Mouse (Mus musculus): ENCODE data around the gene Fkbp9. TPM values are rescaled to one million over a fixed set of nuclear protein-coding genes. Genes with fewer than 3 reads are reported as not detected.
"Not testable (repeated sequence)": the region's sequence is repeated elsewhere in the genome, so short reads cannot be mapped to it uniquely, and the experiment has no call there.

Gene Fkbp9
- polyA plus RNA-seq, 1 experiment, result 91.9 TPM

DNA sequence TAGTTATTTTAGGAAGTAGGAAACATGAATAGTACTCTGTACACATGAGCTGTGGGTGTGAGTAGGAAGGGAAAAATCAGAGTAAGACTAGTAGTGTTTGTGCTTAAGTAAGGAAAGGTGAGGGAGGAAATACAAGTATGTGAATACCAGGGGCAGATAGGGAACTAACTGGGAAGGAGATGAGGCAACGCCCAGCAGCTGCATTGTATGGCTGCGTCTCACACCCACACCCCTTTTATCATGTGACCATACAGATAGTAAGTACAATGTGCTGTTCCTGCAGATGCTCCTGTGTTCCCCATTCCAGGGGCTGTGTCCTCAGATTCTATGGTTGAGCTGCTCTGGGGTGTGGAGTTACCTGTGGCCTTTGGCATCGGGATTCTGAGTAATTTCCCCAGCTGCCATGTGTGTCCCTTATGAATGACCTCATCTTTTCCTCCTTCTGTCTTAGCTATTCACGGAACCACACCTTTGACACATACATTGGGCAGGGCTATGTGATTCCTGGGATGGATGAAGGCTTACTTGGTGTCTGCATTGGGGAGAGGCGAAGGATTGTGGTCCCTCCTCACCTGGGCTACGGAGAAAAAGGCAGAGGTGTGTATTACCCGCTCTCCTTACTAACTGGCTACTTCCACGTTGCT lies 28.5 kb downstream of the Fkbp9 start:
- no peak for TF ChIP-seq CTCF (IDR thresholded peaks at IDR 0.05; ENCODE audit: insufficient read depth, low read length)
- TF ChIP-seq POLR2A (IDR thresholded peaks at IDR 0.05; ENCODE audit: borderline replicate concordance, extremely low read depth, low read depth, low read length), result no peak
- WGBS, result 79% methylated on average over 8 of the region's 8 CpGs
- H3K4me3 ChIP-seq (replicated peaks; ENCODE audit: extremely low read depth, low read depth, low read length), result no peak overlapping the region
- H3K4me1 ChIP-seq (ENCODE audit: control insufficient read depth, insufficient read depth, low read length), result no peaks in the 10 kb centered on the region
- no peak for DNase-seq

DNA sequence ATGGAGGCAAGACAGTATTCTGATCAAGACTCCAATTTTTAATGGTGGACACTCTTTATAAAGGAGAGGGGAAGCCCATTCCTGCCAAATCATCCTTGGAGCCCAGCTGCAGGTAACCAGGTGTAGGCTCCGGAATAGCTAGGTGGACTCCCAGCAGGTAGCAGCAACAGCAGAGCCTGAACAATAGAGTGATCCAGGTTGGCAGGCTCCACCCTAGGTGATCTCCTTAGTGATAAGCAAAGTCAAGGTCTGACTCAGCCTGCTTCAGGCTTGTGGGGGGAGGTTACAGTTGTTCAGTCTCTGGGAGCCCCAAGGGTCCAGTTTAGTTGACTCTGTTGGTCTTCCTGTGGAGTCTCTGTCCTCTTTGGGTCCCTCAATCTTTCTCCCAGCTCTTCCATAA lies 35.0 kb downstream of the Fkbp9 start:
- 100% methylated on average over 1 of the region's 1 CpGs for WGBS
- not testable (repeated sequence) for DNase-seq; H3K4me3 ChIP-seq (replicated peaks; ENCODE audit: extremely low read depth, low read depth, low read length); H3K4me1 ChIP-seq (ENCODE audit: control insufficient read depth, insufficient read depth, low read length)

DNA sequence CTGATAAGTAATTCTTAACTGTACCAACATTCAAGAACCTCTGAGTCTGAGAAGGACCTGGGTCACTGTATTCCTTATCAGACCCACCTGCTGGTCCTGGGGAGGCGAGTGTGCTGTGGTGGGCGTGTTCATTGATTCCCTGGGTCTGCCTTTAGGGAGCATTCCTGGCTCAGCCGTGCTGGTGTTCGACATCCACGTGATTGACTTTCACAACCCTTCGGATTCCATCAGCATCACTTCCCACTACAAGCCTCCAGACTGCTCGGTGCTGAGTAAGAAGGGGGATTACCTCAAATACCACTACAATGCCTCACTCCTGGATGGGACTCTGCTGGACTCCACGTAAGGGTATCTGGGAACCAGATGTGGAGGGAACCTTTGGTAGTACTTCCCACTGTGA lies 36.7 kb downstream of the Fkbp9 start:
- no peak for DNase-seq
- Histone ChIP-seq H3K4me1 (ENCODE audit: control insufficient read depth, insufficient read depth, low read length) (no peaks in the 10 kb centered on the region), H3K4me3 (replicated peaks; ENCODE audit: extremely low read depth, low read depth, low read length) (no peak overlapping the region)
- WGBS, result 78% methylated on average over 8 of the region's 8 CpGs
- no peak for TF ChIP-seq POLR2A (IDR thresholded peaks at IDR 0.05; ENCODE audit: borderline replicate concordance, extremely low read depth, low read depth, low read length)
- TF ChIP-seq CTCF (IDR thresholded peaks at IDR 0.05; ENCODE audit: insufficient read depth, low read length), result no peak

DNA sequence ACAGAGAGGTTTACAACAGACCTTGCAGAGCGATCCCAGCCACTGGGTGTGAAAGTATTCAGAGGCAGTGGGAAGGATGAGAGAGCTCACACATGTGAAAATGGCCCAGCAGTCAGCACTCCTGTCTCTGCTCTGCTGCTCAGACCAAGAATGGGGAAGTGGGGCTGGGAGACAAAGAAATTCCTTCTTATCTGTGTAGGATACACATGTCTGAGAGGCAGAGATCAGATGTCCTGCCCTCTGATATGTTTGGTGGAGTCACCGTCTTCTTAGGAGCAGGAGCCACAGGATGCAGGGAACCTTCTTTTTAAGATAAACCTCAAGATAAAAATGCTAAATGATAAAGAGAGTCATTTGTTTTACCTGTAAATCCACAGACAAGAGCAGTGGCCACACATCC lies 38.2 kb downstream of the Fkbp9 start:
- Histone ChIP-seq H3K4me1 (ENCODE audit: control insufficient read depth, insufficient read depth, low read length) (no peaks in the 10 kb centered on the region), H3K4me3 (replicated peaks; ENCODE audit: extremely low read depth, low read depth, low read length) (no peak overlapping the region)
- WGBS, result 68% methylated on average over 2 of the region's 2 CpGs
- TF ChIP-seq POLR2A (IDR thresholded peaks at IDR 0.05; ENCODE audit: borderline replicate concordance, extremely low read depth, low read depth, low read length) (no peak), CTCF (IDR thresholded peaks at IDR 0.05; ENCODE audit: insufficient read depth, low read length) (no peak)
- no peak for DNase-seq

DNA sequence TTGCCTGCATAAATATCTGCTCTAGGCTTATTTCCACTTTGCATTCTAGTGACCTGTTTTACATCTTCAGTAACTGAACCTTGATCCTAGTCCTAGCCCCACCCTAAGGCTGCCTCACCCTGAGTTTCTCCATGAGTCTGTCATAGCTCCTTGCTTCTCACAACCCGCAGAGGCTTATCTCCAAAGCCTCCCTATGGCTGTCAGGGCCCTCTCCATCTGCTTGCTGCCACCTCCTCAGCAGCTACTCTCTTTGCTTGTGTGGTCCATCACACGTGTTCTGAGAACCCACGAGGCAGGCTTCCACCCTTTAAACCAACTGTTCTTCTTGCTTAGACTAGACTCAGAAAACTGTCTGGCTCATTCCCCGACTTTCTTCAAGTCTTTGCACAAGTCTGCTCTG lies 45.0 kb downstream of the Fkbp9 start:
- WGBS, result 78% methylated on average over 4 of the region's 4 CpGs
- no peak for TF ChIP-seq POLR2A (IDR thresholded peaks at IDR 0.05; ENCODE audit: borderline replicate concordance, extremely low read depth, low read depth, low read length)
- TF ChIP-seq CTCF (IDR thresholded peaks at IDR 0.05; ENCODE audit: insufficient read depth, low read length), result no peak
- no peak for DNase-seq

DNA sequence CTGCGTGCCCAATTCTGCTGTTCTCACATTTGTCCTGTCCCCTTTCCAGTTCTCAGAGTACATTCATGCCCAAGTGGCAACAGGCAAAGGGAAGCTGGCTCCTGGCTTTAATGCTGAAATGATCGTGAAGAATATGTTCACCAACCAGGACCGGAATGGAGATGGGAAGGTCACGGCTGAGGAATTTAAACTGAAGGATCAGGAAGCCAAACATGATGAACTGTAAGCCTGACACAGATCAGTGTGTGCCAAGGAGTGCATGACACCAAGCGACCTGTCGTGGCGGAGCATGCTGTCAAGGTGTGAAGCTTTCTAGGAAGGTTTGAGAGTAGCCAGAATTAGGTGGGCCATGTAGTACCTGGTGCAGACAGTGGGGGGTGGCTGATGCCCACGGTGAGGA lies 46.1 kb downstream of the Fkbp9 start:
- no peak overlapping the region for H3K4me3 ChIP-seq (replicated peaks; ENCODE audit: extremely low read depth, low read depth, low read length)
- H3K4me1 ChIP-seq (ENCODE audit: control insufficient read depth, insufficient read depth, low read length), result peaks cover 3% of the 10 kb centered on the region; the same call in 1 of the 2 replicates
- DNase-seq, result no peak
- WGBS, result 84% methylated on average over 8 of the region's 8 CpGs
- TF ChIP-seq POLR2A (IDR thresholded peaks at IDR 0.05; ENCODE audit: borderline replicate concordance, extremely low read depth, low read depth, low read length) (no peak), CTCF (IDR thresholded peaks at IDR 0.05; ENCODE audit: insufficient read depth, low read length) (no peak)

More for the DNA sequence above, 45.0 kb downstream of the Fkbp9 start:
- Histone ChIP-seq H3K4me1 (ENCODE audit: control insufficient read depth, insufficient read depth, low read length) (peaks cover 3% of the 10 kb centered on the region; the same call in 1 of the 2 replicates), H3K4me3 (replicated peaks; ENCODE audit: extremely low read depth, low read depth, low read length) (no peak overlapping the region)

DNA sequence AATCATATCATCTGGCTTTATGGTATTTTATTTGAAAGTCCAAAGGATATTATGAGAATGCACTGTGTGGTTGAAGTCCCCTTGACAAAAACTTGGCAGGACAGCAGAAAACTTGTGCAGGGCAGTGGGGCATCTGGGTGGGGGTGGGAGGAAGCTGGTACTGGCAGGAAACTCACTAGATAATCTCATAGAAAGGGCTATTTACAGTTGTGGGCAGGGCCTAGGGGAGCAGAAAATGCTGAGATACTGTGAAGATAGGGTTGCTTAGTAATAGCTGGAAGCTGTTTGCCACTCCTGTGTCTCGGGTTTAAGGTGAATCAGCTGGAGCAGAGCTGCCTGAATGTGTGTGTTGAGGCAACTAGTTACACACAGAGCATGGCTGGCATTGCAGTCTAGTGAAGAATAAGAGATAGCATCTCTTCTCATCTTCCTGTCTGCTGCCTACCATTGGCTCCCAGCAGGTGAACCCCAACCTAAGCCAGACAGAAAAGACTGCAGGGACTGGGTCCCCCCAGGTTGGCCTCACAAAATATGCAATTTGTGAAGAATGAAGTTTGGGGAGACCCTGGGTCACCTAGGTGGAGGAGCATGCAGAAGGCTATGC lies 47.6 kb downstream of the Fkbp9 start:
- WGBS, result 12% methylated on average over 1 of the region's 1 CpGs
- peaks cover 3% of the 10 kb centered on the region; the same call in 1 of the 2 replicates for H3K4me1 ChIP-seq (ENCODE audit: control insufficient read depth, insufficient read depth, low read length)
- no peak overlapping the region for H3K4me3 ChIP-seq (replicated peaks; ENCODE audit: extremely low read depth, low read depth, low read length)
- TF ChIP-seq CTCF (IDR thresholded peaks at IDR 0.05; ENCODE audit: insufficient read depth, low read length) (no peak), POLR2A (IDR thresholded peaks at IDR 0.05; ENCODE audit: borderline replicate concordance, extremely low read depth, low read depth, low read length) (no peak)
- no peak for DNase-seq

DNA sequence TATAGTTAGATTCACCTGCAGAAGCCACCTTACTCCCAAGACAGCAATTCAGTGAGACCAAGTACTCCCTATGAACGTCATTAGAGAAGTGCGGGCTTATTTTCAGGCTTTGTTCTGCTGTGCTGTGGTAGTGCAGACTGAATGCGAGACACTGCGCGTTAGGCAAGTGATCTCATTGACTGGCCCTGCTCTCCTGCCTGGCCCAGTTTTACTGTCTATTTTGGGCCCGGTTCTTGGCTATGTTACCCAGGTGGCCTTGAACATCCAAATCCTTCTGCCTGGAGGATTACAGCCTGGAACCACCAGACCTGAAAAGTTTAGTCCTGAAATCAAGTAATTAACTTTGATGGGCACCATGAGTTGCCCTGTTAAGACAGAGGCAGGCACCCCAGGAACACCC lies 56.7 kb downstream of the Fkbp9 start:
- no peak for DNase-seq
- TF ChIP-seq CTCF (IDR thresholded peaks at IDR 0.05; ENCODE audit: insufficient read depth, low read length) (no peak), POLR2A (IDR thresholded peaks at IDR 0.05; ENCODE audit: borderline replicate concordance, extremely low read depth, low read depth, low read length) (no peak)
- Histone ChIP-seq H3K4me3 (replicated peaks; ENCODE audit: extremely low read depth, low read depth, low read length) (no peak overlapping the region), H3K4me1 (ENCODE audit: control insufficient read depth, insufficient read depth, low read length) (no peaks in the 10 kb centered on the region)
- WGBS, result 92% methylated on average over 6 of the region's 6 CpGs

DNA sequence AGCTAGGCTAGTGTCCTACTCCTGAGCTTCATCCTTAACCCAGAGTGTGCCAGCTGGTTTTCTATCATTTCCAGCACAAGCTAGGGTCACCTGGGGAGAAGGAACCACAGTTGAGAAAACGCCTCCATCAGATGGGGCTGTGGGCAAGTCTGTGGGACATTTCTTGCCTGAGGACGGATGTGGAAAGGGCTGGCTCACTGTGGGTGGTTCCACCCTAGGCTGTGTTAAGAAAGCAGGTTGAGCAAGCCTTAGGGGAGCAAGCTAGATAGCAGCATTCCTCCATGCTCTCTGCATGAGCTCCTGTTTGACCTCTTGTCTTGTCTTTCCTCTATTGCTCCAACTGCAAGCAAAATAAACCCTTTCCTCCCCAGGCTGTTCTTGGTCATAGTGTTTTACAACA lies 58.9 kb downstream of the Fkbp9 start:
- 84% methylated on average over 2 of the region's 2 CpGs for WGBS
- DNase-seq, result no peak
- no peaks in the 10 kb centered on the region for H3K4me1 ChIP-seq (ENCODE audit: control insufficient read depth, insufficient read depth, low read length)
- no peak overlapping the region for H3K4me3 ChIP-seq (replicated peaks; ENCODE audit: extremely low read depth, low read depth, low read length)
- TF ChIP-seq POLR2A (IDR thresholded peaks at IDR 0.05; ENCODE audit: borderline replicate concordance, extremely low read depth, low read depth, low read length), result no peak
- TF ChIP-seq CTCF (IDR thresholded peaks at IDR 0.05; ENCODE audit: insufficient read depth, low read length), result no peak

DNA sequence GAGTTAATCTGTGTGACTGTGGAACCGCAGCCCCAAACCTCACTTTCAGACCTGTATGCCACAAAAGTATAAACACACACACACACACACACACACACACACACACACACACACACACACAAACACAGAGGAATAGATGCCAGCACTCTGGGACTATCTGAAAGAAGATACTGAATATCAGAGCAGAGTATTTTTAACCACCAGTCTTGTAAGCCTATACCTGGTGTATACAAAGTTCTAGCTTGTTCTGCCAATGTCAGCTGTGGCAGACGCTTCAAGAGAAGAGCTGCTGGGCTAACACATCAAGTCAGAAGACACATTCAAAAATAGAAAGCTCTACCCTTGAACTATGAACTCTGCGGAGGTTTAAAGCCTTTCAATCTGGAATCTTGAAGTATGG lies 67.7 kb downstream of the Fkbp9 start:
- Histone ChIP-seq H3K4me3 (replicated peaks; ENCODE audit: extremely low read depth, low read depth, low read length) (no peak overlapping the region), H3K4me1 (ENCODE audit: control insufficient read depth, insufficient read depth, low read length) (peaks cover 4% of the 10 kb centered on the region)
- no peak for DNase-seq
- TF ChIP-seq POLR2A (IDR thresholded peaks at IDR 0.05; ENCODE audit: borderline replicate concordance, extremely low read depth, low read depth, low read length) (no peak), CTCF (IDR thresholded peaks at IDR 0.05; ENCODE audit: insufficient read depth, low read length) (no peak)
- WGBS, result 66% methylated on average over 3 of the region's 3 CpGs

Data from lung, adult 2 months (tissue).